Mouse (Mus musculus): Measurements from ENCODE around the gene Ski.

DNA sequence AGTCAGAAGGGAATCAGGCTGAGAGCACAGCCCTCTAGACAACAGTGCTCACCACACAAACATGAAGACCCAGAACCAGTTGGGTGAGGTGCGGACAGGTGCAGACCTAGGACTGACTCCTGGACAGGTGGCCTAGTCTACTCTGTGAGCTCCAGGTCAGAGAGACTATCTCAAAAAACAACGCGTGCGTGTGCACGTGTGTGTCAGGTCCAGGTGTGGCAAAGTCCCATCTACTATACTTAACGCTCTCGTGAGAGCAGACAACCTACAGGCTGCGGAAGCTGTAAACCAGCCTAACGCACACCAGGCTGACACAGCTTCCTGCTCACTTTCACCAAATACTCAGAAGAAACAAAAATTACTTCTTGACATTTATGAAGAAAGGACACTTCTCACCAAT, 27.2 kb downstream of the Ski start:
- TF ChIP-seq POLR2A (IDR thresholded peaks at IDR 0.05; ENCODE audit: borderline replicate concordance, extremely low read depth, insufficient read depth, insufficient read length, poor library complexity, severe bottlenecking) (no peak), CTCF (IDR thresholded peaks at IDR 0.05; ENCODE audit: borderline replicate concordance, extremely low read depth, insufficient read depth, insufficient read length) (no peak)
